Mouse (Mus musculus) heart, postnatal 10 days (tissue): ENCODE measurements around the gene Ddx59. TPM values are rescaled to one million over a fixed set of nuclear protein-coding genes. Genes with fewer than 3 reads are reported as not detected.

Source experiments
- DNase-seq, 2 experiments: peaks; one replicate each; pipeline ENCODE4 v3.0.0; 2021
- intact Hi-C: fragments of 180-260 bp; cut with DNase I; formaldehyde crosslinking; loops from one replicate; pipeline ENCODE4 v1.15.1; 2025
- total RNA-seq, 2 experiments: library from RNA; stranded (reverse); gene quantifications; 2 replicates each; pipeline ENCODE4 v1.2.3; 2021

Gene Ddx59
- total RNA-seq, 2 experiments from 2014 or later: 9.5 to 10.1 TPM

- no peak for DNase-seq
- intact Hi-C loops: no loop called here
These were observed 32.3 kb downstream of the Ddx59 start for GRCm38 (mm10) chr1:136447338-136447737.

- no peak for DNase-seq
- intact Hi-C loops: no loop called here
These were observed 34.5 kb downstream of the Ddx59 start for GRCm38 (mm10) chr1:136449541-136449940.

GRCm38 (mm10) chr1:136450206-136450605 is 35.1 kb downstream of the Ddx59 start:
- intact Hi-C loops: no loop called here
- DNase-seq: no peak

GRCm38 (mm10) chr1:136452421-136452820 is 37.4 kb downstream of the Ddx59 start:
- no peak for DNase-seq
- intact Hi-C loops: no loop called here

GRCm38 (mm10) chr1:136455756-136456585 is 40.9 kb downstream of the Ddx59 start:
- intact Hi-C loops: loop anchor here (5.0 kb wide), 1 partner anchor 409 kb away; no protein-coding TSS in a partner anchor
- DNase-seq: no peak

GRCm38 (mm10) chr1:136456741-136457140 is 41.7 kb downstream of the Ddx59 start:
- intact Hi-C loops: loop anchor here (5.0 kb wide), 1 partner anchor 409 kb away; no protein-coding TSS in a partner anchor
- no peak for DNase-seq

- intact Hi-C loops: loop anchor here (5.0 kb wide), 1 partner anchor 410 kb away; no protein-coding TSS in a partner anchor
- DNase-seq: no peak
These were observed 42.3 kb downstream of the Ddx59 start for GRCm38 (mm10) chr1:136457403-136457802.

GRCm38 (mm10) chr1:136458691-136459245 is 43.7 kb downstream of the Ddx59 start:
- intact Hi-C loops: loop anchor here (1.0 to 5.0 kb wide), 3 partner anchors 152 to 411 kb away; no protein-coding TSS in a partner anchor
- DNase-seq: peak; percentile 32 to 56

- peak in 1 of 2 experiments; percentile 25 for DNase-seq
- intact Hi-C loops: no loop called here
These were observed 47.4 kb downstream of the Ddx59 start for GRCm38 (mm10) chr1:136462443-136462842.

GRCm38 (mm10) chr1:136465168-136465567 is 50.1 kb downstream of the Ddx59 start:
- intact Hi-C loops: no loop called here
- DNase-seq: no peak

- intact Hi-C loops: no loop called here
- peak; percentile 94 to 96 for DNase-seq
These were observed 51.2 kb downstream of the Ddx59 start, which contains the start of gene Kif14 for GRCm38 (mm10) chr1:136466143-136466811. TSS of gene Kif14 (plus strand) at chr1:136466343.

- intact Hi-C loops: no loop called here
- DNase-seq: no peak
These were observed 54.3 kb downstream of the Ddx59 start for GRCm38 (mm10) chr1:136469408-136469807.

GRCm38 (mm10) chr1:136470471-136470870 is 55.4 kb downstream of the Ddx59 start:
- DNase-seq: no peak
- intact Hi-C loops: no loop called here

Other genes starting within 250 kb of the Ddx59 start
- not detected for gene Mroh3, start 202.4 kb upstream of the Ddx59 start, total RNA-seq
- under 1 TPM in 1 of 2 experiments, not detected in 1; 0.14 TPM for gene Inava, start 181.0 kb upstream of the Ddx59 start, total RNA-seq
- not detected for gene Gpr25, start 154.4 kb upstream of the Ddx59 start, total RNA-seq
- gene Camsap2, start 69.2 kb upstream of the Ddx59 start, total RNA-seq: 10 to 100 TPM; 32.5 to 33.9 TPM
- gene Kif14, start 51.1 kb downstream of the Ddx59 start, total RNA-seq: 1 to 10 TPM; 1.9 to 2.8 TPM
- 10 to 100 TPM; 12.1 to 14.8 TPM for gene Zfp281, start 209.6 kb downstream of the Ddx59 start, total RNA-seq